Mouse (Mus musculus): ENCODE data around the gene Eno3. TPM values are rescaled to one million over a fixed set of nuclear protein-coding genes. Genes with fewer than 3 reads are reported as not detected.
A peak's percentile ranks its signal among the peaks of the same experiment; 100 is the strongest.

Gene Eno3
- polyA plus RNA-seq, 1 experiment from 2014 or later, result 52.3 TPM

DNA sequence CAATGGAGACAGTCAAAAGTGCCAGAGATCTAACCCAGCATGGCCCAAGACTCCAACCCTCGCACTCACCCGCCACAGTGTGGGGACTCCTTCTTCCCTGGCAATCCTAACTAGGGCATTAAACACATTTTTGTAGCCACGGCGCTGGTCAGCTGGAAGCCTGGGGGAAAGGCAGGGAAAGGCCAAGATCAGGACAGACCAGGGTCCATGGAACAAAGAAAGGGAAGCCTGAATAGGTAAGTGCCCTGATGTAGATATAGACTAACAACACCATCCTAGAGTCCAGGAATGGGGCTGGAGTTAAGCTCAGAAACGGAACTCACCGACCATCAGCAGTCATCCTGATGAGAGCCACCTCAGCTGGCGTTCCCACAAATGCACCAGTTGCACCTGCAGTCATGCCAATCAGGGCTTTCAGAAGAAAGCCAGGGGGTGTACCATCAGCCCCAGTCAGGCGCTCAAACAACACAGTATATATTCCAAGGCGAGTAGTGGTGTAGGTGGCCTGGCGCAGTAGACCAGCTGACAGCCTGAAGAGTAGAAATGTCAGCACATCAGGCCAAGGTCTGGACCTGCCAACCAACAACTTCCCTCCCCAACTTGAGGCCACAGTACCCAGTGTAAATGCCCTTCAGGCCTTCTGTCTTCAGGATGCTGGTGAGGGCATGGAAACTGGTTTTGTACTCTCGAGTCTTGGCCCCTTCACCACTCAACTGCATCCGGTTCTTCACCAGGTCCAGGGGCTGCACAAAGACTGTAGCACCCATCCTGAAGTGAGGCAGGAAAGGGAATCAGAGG lies 11.3 kb upstream of the Eno3 start:
- Histone ChIP-seq H3K27me3 (no peaks in the 10 kb centered on the region), H3K4me2 (replicated peaks) (peak overlapping the region; percentile 77), H3K9me3 (no peaks in the 10 kb centered on the region), H3K4me1 (peaks cover 37% of the 10 kb centered on the region), H3K9ac (peak overlapping the region; percentile 88), H3K27ac (peak overlapping the region; percentile 91), H3K4me3 (peak overlapping the region; percentile 91), H3K36me3 (peaks cover 52% of the 10 kb centered on the region)
- whole genome bisulfite sequencing, result 90% methylated on average over 12 of the region's 12 CpGs
- no peak for ATAC-seq (ENCODE audit: low FRiP score, low read depth)

DNA sequence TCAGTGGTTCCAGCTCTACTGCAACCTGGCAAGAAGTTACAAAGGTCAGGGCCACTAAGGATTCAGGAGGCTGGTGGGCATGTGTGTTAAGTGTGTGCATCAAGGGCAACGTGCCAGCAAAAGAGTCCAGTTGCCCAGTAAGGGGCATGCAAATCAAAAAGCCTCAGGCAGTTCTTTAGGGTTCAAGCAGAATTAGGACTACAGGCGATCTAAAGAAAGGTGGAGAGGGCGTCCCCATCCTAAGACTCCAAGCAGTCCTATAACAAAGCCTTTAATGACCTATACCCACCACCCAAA lies 10.8 kb upstream of the Eno3 start:
- peaks cover 43% of the 10 kb centered on the region for H3K4me1 ChIP-seq
- H3K27me3 ChIP-seq, result no peaks in the 10 kb centered on the region
- H3K4me3 ChIP-seq, result peak overlapping the region; percentile 91
- peak overlapping the region; percentile 77 for H3K4me2 ChIP-seq (replicated peaks)
- peaks cover 57% of the 10 kb centered on the region for H3K36me3 ChIP-seq
- H3K27ac ChIP-seq, result peak overlapping the region; percentile 91
- H3K9me3 ChIP-seq, result no peaks in the 10 kb centered on the region
- 32% methylated on average over 3 of the region's 3 CpGs for WGBS
- ATAC-seq (ENCODE audit: low FRiP score, low read depth), result no peak
- H3K9ac ChIP-seq, result peak overlapping the region; percentile 88

DNA sequence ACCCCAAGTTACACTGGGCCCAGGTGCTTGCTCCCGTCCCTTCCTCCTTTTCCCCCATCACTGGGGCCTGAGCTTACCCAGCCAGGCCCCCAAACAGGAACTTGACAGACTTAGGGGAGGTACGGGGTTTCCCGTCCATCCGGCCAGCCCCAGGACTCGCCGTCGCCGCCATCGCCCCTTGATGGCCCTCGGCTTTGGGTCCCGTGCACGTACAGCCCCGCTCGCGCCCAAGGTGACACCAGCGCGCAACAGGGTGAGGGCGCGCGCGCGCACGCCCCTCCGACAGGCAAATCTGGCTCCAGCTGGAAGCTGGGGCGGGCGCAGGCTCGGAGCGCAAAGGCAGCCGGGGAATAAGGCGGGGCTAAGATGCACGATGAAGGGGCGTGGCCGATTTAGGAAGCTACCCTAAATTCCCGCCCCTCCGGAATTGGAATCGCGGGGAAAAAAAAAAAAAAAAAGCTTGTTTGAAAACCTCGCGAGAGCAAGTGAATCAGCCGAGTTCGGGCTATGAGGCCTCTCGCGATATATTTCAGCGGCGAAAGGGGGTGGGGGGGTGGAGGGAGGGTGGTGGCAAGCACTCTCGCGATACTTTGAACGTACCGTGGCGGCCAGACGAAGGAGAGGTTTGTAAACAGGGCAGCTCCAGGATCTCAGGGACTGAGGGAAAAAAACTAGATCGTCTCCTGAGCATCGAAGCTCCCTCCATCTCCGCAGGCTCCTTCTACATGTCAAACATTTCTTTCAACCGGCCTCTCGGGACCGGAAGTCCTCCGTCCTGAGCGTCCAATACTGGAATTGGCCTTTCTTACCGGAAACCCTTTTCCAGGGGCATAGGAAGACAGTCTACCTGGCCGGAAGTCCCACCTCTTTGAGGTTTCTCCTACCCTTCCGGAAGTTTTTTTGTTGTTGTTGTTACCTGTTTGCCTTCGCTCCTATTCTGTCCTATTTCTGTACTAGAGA lies 10.0 kb upstream of the Eno3 start, which contains the start of the genes Rnf167 and Slc25a11:
Gene Rnf167, plus strand, starts transcription at position 545 of the 960 bp plus-strand sequence.
Gene Slc25a11, minus strand, starts transcription at position 789 of the 960 bp plus-strand sequence.
- peak; percentile 89 for ATAC-seq (ENCODE audit: low FRiP score, low read depth)
- Histone ChIP-seq H3K27me3 (no peaks in the 10 kb centered on the region), H3K9ac (peak within 1 kb of the TSS; percentile 92), H3K36me3 (peaks cover 65% of the 10 kb centered on the region), H3K4me1 (peaks cover 49% of the 10 kb centered on the region), H3K9me3 (no peaks in the 10 kb centered on the region), H3K27ac (peak within 1 kb of the TSS; percentile 91), H3K4me3 (peak within 1 kb of the TSS; percentile 91), H3K4me2 (replicated peaks) (peak within 1 kb of the TSS; percentile 99)
- WGBS, result under 1% methylated on average over 63 of the region's 63 CpGs

DNA sequence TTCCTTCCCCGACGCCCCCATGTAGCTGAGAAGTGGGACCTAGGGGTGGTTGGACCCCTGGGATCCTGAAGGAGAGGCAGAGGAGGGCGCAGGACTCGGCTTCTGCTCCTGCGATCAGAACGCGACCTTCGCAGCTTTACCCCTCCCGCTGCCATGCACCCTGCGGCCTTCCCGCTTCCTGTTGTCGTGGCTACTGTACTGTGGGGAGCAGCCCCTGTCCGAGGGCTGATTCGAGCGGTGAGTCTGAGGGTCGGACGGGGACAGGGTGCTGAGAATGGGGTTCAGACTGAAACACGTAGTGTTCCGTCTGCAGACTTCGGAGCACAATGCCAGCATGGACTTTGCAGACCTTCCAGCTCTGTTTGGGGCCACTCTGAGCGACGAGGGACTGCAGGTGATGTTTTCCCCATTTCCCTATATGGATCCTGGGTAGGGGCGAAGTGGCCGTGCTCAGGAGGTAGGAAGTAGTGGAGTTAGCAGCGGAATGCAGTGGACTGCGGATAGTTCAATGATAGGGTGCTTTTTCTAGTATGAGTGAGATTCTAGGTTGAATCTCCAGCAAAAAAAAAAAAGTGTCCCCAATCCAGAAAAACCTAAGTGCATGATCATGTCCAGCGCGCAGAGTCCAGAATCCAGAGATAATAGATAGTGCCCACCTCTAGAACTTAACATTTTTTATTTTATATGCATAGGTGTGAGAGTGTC lies 9.1 kb upstream of the Eno3 start:
- Histone ChIP-seq H3K4me3 (peak overlapping the region; percentile 91), H3K27ac (peak overlapping the region; percentile 90), H3K9me3 (no peaks in the 10 kb centered on the region), H3K9ac (peak overlapping the region; percentile 92), H3K4me2 (replicated peaks) (peak overlapping the region; percentile 99), H3K36me3 (peaks cover 71% of the 10 kb centered on the region), H3K27me3 (no peaks in the 10 kb centered on the region), H3K4me1 (peaks cover 58% of the 10 kb centered on the region)
- no peak for ATAC-seq (ENCODE audit: low FRiP score, low read depth)
- WGBS, result 5% methylated on average over 28 of the region's 28 CpGs

DNA sequence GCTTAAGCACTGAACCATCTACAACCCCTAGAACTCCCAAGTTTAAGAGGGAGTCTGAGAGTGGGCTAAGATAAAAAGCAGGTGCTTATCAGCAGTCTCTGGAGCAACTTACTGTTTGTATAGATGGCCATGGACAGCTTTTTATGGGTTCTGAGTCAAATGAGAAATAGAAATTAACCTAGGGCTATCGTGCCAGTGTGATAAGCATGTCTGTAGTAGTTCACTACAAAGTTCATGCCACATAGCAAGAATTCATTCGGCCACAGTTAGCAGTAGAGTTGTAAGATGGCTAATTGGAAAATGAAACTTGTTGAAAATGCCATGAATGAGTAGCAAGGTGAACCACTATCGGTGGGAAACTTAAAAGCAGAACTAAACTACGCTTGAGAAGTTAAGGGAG lies 8.5 kb upstream of the Eno3 start:
- no peaks in the 10 kb centered on the region for H3K27me3 ChIP-seq
- peaks cover 71% of the 10 kb centered on the region for H3K36me3 ChIP-seq
- H3K4me2 ChIP-seq (replicated peaks), result peak overlapping the region; percentile 99
- H3K4me1 ChIP-seq, result peaks cover 61% of the 10 kb centered on the region
- no peaks in the 10 kb centered on the region for H3K9me3 ChIP-seq
- 82% methylated on average over 4 of the region's 4 CpGs for WGBS
- peak overlapping the region; percentile 92 for H3K9ac ChIP-seq
- H3K4me3 ChIP-seq, result peak overlapping the region; percentile 91
- no peak for ATAC-seq (ENCODE audit: low FRiP score, low read depth)
- H3K27ac ChIP-seq, result no peak overlapping the region

DNA sequence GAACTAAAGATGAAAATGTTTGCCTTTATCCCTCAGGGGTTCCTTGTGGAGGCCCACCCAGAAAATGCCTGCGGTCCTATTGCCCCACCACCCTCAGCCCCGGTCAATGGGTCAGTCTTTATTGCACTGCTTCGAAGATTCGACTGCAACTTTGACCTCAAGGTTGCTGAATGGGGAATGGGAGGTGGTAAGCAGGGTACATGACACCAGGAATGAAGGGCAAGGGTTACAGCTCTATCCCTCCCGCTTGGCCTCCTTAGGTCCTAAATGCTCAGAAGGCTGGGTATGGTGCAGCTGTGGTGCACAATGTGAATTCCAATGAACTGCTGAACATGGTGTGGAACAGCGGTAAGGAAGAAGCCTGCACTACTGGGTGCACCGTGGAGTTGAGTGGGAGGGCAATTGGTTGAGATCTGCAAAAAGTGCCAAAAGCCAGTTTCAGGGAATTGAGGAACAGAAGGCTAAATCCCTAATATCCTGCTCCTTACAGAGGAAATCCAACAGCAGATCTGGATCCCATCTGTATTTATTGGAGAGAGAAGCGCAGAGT lies 7.7 kb upstream of the Eno3 start:
- Histone ChIP-seq H3K27ac (no peak overlapping the region), H3K4me2 (replicated peaks) (peak overlapping the region; percentile 99), H3K9me3 (no peaks in the 10 kb centered on the region), H3K4me1 (peaks cover 61% of the 10 kb centered on the region), H3K9ac (peak overlapping the region; percentile 92; the same call in 1 of the 2 replicates), H3K27me3 (no peaks in the 10 kb centered on the region), H3K4me3 (peak overlapping the region; percentile 91), H3K36me3 (peaks cover 67% of the 10 kb centered on the region)
- WGBS, result 74% methylated on average over 8 of the region's 8 CpGs
- no peak for ATAC-seq (ENCODE audit: low FRiP score, low read depth)

DNA sequence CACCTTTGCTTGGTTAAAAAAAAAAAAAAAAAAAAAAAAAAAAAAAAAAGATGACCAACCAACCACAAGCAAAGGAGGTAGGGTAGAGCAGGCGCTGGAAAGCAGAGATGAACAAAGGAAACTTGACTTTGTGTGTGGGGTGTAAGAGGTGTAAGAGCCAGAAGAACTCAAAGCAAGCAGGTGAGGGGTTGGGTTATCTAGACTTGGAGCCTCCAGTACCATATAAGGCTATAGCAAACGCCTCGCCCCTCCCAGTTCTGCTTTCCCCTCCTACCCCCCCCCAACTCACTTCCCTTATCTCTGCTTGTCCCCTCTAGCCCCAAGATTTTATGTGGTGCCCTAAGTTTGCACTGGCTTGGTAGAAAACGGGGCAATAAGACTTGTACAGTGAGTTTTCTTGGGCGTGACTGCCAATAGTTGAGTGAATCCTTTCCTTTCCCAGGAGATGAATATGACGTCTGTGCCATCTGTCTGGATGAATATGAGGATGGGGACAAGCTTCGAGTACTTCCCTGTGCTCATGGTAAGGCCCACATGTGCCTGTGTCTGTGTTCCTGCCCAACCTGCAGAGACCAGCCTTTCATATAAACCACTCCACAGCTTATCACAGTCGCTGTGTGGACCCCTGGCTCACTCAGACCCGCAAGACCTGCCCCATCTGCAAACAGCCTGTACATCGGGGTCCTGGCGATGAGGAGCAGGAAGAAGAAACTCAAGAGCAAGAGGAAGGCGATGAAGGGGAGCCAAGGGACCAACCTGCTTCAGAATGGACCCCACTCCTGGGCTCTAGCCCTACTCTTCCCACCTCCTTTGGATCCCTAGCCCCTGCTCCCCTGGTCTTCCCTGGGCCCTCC lies 6.5 kb upstream of the Eno3 start:
- Histone ChIP-seq H3K27ac (no peak overlapping the region), H3K9ac (no peak overlapping the region), H3K9me3 (no peaks in the 10 kb centered on the region), H3K4me1 (peaks cover 56% of the 10 kb centered on the region), H3K4me3 (peak overlapping the region; percentile 100; the same call in 1 of the 2 replicates), H3K36me3 (peaks cover 54% of the 10 kb centered on the region), H3K27me3 (no peaks in the 10 kb centered on the region), H3K4me2 (replicated peaks) (peak overlapping the region; percentile 97)
- ATAC-seq (ENCODE audit: low FRiP score, low read depth), result no peak
- 76% methylated on average over 12 of the region's 12 CpGs for WGBS

DNA sequence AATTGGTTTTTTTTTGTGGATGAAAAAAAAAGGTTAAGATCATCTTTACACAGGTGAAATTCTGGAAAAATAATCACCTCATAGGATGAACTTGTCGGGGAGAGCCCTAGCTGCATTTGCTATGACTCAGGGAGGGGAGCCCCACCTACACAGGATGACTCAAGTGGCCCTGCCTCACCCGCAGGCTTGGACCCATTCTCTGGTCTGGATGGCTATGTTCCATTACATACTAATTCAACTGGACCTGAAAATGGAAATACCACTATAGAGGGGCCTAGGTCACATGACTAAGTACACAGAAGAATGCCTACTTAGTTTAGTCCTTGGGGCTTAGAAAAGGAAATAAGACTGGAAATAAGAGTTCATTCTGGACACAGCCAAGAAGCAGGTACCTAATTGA lies 5.6 kb upstream of the Eno3 start:
- peaks cover 56% of the 10 kb centered on the region for H3K4me1 ChIP-seq
- WGBS, result 76% methylated on average over 2 of the region's 2 CpGs
- no peak overlapping the region for H3K27ac ChIP-seq
- H3K4me2 ChIP-seq (replicated peaks), result peak overlapping the region; percentile 97
- H3K4me3 ChIP-seq, result peak overlapping the region; percentile 100
- ATAC-seq (ENCODE audit: low FRiP score, low read depth), result no peak
- no peaks in the 10 kb centered on the region for H3K27me3 ChIP-seq
- peaks cover 50% of the 10 kb centered on the region for H3K36me3 ChIP-seq
- H3K9me3 ChIP-seq, result no peaks in the 10 kb centered on the region
- peak overlapping the region; percentile 14; the same call in 1 of the 2 replicates for H3K9ac ChIP-seq

DNA sequence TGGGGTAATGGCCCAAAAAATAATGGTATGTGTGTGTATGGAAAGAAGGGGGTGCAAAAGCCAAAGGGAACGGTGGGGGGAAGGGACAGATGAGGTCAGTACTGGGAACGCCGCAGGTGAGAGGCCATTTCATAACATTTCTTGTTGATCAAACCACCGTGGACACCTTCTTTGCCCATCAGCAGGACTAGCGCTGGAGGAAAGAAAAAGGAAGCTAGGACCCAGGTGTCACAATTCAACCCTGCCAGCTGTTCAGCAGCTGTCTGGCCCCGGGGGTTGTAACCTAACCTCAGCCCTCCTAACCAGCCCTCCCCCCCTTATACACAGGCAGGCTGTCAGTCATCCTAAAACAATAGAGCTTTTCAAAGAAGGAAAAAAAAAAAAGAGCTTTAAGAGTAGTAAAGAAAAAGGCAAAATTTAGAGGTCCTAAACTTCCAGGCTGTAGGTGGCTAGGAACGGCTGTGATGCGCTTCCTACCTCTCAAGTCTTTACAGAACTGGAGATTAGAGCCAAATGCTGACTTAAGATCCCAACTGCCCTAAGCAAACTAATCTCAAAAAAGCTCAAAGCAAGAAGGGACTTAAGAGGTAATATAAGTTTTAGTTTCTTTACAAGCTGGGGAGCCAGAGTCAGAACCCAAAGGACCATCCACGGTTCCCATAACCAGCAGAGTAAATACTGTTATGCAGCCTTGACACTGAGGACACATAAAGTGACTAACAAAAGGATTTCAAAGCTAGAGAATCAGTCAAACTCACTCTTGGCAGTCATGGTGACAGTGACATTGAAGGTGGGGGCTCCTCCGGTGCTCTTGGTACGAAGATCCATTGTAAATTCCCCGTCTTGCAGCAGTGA lies 4.7 kb upstream of the Eno3 start:
- peak overlapping the region; percentile 99 for H3K9ac ChIP-seq
- H3K4me3 ChIP-seq, result peak overlapping the region; percentile 100
- no peaks in the 10 kb centered on the region for H3K27me3 ChIP-seq
- peak overlapping the region; percentile 98 for H3K27ac ChIP-seq
- H3K36me3 ChIP-seq, result peaks cover 50% of the 10 kb centered on the region
- ATAC-seq (ENCODE audit: low FRiP score, low read depth), result no peak
- WGBS, result 46% methylated on average over 12 of the region's 12 CpGs
- H3K9me3 ChIP-seq, result no peaks in the 10 kb centered on the region
- H3K4me1 ChIP-seq, result peaks cover 64% of the 10 kb centered on the region
- peak overlapping the region; percentile 97 for H3K4me2 ChIP-seq (replicated peaks)

DNA sequence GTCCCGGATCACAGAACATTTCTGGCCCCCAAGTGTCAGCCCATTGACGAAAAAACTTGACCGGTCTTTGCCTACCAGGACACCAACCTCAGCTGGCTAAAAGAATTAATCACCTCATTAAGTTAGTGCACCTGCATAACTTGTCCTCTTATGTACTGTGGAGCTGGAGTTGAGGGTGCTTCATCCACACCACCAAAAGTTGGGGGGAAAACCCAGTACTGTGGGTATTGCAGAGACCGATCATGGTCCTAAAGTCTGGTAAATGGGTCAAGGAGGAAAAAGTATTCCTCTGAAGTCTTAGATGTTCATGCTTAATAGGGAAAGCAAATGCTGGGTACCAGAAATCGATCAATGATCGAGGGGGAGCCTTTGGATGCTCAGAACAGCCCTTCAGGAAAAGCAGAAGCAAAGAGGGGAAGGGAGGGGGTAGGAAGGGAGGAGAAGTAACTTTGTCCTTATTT lies 4.1 kb upstream of the Eno3 start:
- no peaks in the 10 kb centered on the region for H3K27me3 ChIP-seq
- H3K9me3 ChIP-seq, result no peaks in the 10 kb centered on the region
- H3K36me3 ChIP-seq, result peaks cover 50% of the 10 kb centered on the region
- peak overlapping the region; percentile 100 for H3K4me3 ChIP-seq
- H3K27ac ChIP-seq, result peak overlapping the region; percentile 98
- peaks cover 70% of the 10 kb centered on the region for H3K4me1 ChIP-seq
- peak overlapping the region; percentile 97 for H3K4me2 ChIP-seq (replicated peaks)
- peak overlapping the region; percentile 99 for H3K9ac ChIP-seq
- no peak for ATAC-seq (ENCODE audit: low FRiP score, low read depth)
- WGBS, result 43% methylated on average over 6 of the region's 6 CpGs
